Mouse (Mus musculus): Measurements from ENCODE around the gene Rab6a. TPM values are rescaled to one million over a fixed set of nuclear protein-coding genes. Genes with fewer than 3 reads are reported as not detected.

The Rab6a gene
- total RNA-seq (2023) = 100 to 1,000 TPM; 141 to 145 TPM

GRCm38 (mm10) chr7:100607214-100608129 lies at the start of gene Rab6a:
Gene Rab6a (plus strand): TSS chr7:100607410.

GRCm38 (mm10) chr7:100608130-100608741 lies 1.0 kb downstream of the Rab6a start, which contains the start of gene Mrpl48:
Gene Mrpl48 (minus strand): TSS chr7:100608301.

GRCm38 (mm10) chr7:100662231-100662630 lies 55.0 kb downstream of the Rab6a start, which contains the start of gene Plekhb1:
Gene Plekhb1 (minus strand): TSS chr7:100662414.

Other genes starting within 250 kb of the Rab6a start
- gene C2cd3, start 235.2 kb upstream of the Rab6a start, total RNA-seq (2023) = 10 to 100 TPM; 26.0 to 27.2 TPM
- 10 to 100 TPM; 18.2 to 26.6 TPM for gene Ppme1, start 235.1 kb upstream of the Rab6a start, total RNA-seq (2023)
- under 1 TPM; 0.22 to 0.38 TPM for gene Ucp3, start 134.4 kb upstream of the Rab6a start, total RNA-seq (2023)
- gene Ucp2, start 114.1 kb upstream of the Rab6a start, total RNA-seq (2023) = 1,000 to 10,000 TPM; 1,531 to 1,532 TPM
- not detected for gene Dnajb13, start 92.5 kb upstream of the Rab6a start, total RNA-seq (2023)
- gene Coa4, start 70.3 kb upstream of the Rab6a start, total RNA-seq (2023) = 10 to 100 TPM; 16.2 to 20.1 TPM
- 10 to 100 TPM; 30.1 to 31.1 TPM for gene Mrpl48, start 891 bp downstream of the Rab6a start, total RNA-seq (2023)
- gene Plekhb1, start 55.0 kb downstream of the Rab6a start, total RNA-seq (2023) = not detected
- 10 to 100 TPM; 38.8 to 52.5 TPM for gene Fam168a, start 99.2 kb downstream of the Rab6a start, total RNA-seq (2023)

Data from neutrophil, adult 59 days (primary cell).